8 mouse cellular contexts compared by ENCODE assay signal in the genomic region with DNA sequence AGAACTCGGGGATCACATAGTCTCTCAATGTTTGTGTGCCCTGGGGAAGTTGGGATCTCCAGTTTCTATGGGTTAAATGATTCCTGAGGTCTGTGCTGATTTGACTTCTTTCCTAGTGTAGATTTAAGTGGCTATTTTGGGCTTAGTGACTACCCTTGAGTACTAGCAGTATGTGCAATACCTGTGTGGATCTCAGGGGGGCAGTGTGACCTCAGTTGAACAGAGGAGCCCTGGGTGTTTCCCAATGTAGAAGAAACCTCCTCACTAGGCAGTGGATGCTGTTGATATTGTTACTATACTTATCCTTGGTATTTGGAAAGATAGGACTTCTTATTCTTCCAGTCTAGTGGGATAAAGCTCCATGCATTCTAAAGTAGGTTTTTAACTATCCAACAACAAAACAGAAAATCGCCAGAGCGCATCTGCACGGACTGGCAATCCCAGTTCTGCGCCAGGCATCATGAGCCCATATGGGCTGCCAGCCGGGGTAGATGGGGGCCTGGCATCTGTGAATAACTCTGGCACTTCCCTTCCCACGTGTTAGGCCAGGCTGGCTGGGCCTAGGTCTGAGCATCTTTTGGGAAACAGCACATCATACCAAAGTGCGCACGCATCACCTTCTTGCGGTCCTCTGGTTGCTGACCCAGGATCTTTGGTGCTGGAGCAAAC.
A peak's percentile ranks its signal among the peaks of the same experiment; 100 is the strongest.
DNase-seq lines count a peak whose midpoint lies in the region; ATAC-seq and TF ChIP-seq lines count a peak whose summit lies in the region.

No protein-coding gene starts in this region.

- no peaks in the 10 kb centered on the region; the same call in 1 of the 2 replicates for H3K4me1 ChIP-seq in heart, embryonic 10.5 days
- H3K4me1 ChIP-seq in MEL (ENCODE audit: control insufficient read depth in 1 of 2, insufficient read depth in 2 of 2, low read length in 2 of 2), result no peaks in the 10 kb centered on the region
- 0 out of 2 replicates have a peak, but pooled peaks cover 1% of the 10 kb centered on the region for H3K4me1 ChIP-seq in midbrain, embryonic 14.5 days (ENCODE audit: control insufficient read depth, insufficient read depth, low read length)

- no peaks in the 10 kb centered on the region for H3K9me3 ChIP-seq in heart, embryonic 10.5 days
- no peaks in the 10 kb centered on the region for H3K9me3 ChIP-seq in MEL (replicated peaks; ENCODE audit: insufficient read depth, low read length)
- no peaks in the 10 kb centered on the region for H3K9me3 ChIP-seq in midbrain, embryonic 14.5 days (ENCODE audit: control insufficient read depth, low read length)

- no peaks in the 10 kb centered on the region for H3K27me3 ChIP-seq in heart, embryonic 10.5 days (ENCODE audit: insufficient read depth, poor library complexity, severe bottlenecking)
- no peaks in the 10 kb centered on the region for H3K27me3 ChIP-seq in MEL (ENCODE audit: control insufficient read depth in 1 of 2, insufficient read depth in 2 of 2, low read length in 2 of 2)
- no peaks in the 10 kb centered on the region for H3K27me3 ChIP-seq in midbrain, embryonic 14.5 days (ENCODE audit: control insufficient read depth, insufficient read depth, low read length)

- H3K9ac ChIP-seq in MEL (ENCODE audit: control insufficient read depth, low read depth, low read length, poor library complexity, severe bottlenecking), result no peak overlapping the region
- H3K9ac ChIP-seq in midbrain, embryonic 14.5 days (replicated peaks; ENCODE audit: low read length), result no peak overlapping the region

- no peak for TF ChIP-seq EP300 in MEL (IDR thresholded peaks at IDR 0.05; ENCODE audit: low read depth in 1 of 2, low read length in 2 of 2)

- no peak for TF ChIP-seq POLR2A in MEL (IDR thresholded peaks at IDR 0.05; ENCODE audit: control insufficient read depth in 1 of 2, insufficient read depth in 1 of 2, low read depth in 1 of 2, low read length in 2 of 2, poor library complexity in 1 of 2)

- no peak overlapping the region for H3K4me2 ChIP-seq in midbrain, embryonic 14.5 days (ENCODE audit: low read length)

- H3K36me3 ChIP-seq in heart, embryonic 10.5 days, result peaks cover 3% of the 10 kb centered on the region; the same call in 1 of the 2 replicates
- H3K36me3 ChIP-seq in MEL (ENCODE audit: control insufficient read depth in 1 of 2, insufficient read depth in 2 of 2, low read length in 2 of 2), result no peaks in the 10 kb centered on the region
- no peaks in the 10 kb centered on the region for H3K36me3 ChIP-seq in midbrain, embryonic 14.5 days (ENCODE audit: control insufficient read depth, insufficient read depth, low read length)

- ATAC-seq in midbrain, embryonic 14.5 days (ENCODE audit: low FRiP score, low TSS enrichment), result no peak

- peak; percentile 21 for DNase-seq in heart, adult 8-10 months (ENCODE audit: low spot score)
- DNase-seq in heart, embryonic 10.5 days (ENCODE audit: low spot score), result no peak
- peak; percentile 67 for DNase-seq in 3T3-L1 (ENCODE audit: low read depth, low spot score)
- peak; percentile 69 for DNase-seq in MEL (ENCODE audit: low read depth, low spot score)
- DNase-seq in embryo, embryonic 11 days, result peak; percentile 36
- peak in 1 of 2 experiments; percentile 58 for DNase-seq in layer of hippocampus, adult 2 months (ENCODE audit: low spot score in 2 of 2)
- peak; percentile 65 to 69 for DNase-seq in right cerebral cortex, adult 2 months (ENCODE audit: low spot score in 2 of 2)
- no peak for DNase-seq in midbrain, embryonic 14.5 days

- peak; percentile 63 to 76 (median 65) for TF ChIP-seq CTCF in MEL (IDR thresholded peaks at IDR 0.05 in 2 of 3, conservative IDR thresholded peaks at IDR 0.05 in 1 of 3; ENCODE audit: control insufficient read depth in 1 of 3, insufficient read depth in 1 of 3, low read depth in 2 of 3, low read length in 3 of 3, poor library complexity in 1 of 3, severe bottlenecking in 1 of 3)
- peak; percentile 77 for TF ChIP-seq CTCF in layer of hippocampus, adult 2 months (conservative IDR thresholded peaks at IDR 0.05)

- WGBS in heart, embryonic 10.5 days, result 87% methylated on average over 10 of the region's 10 CpGs
- WGBS in midbrain, embryonic 14.5 days, result 88% methylated on average over 10 of the region's 10 CpGs

- H3K4me3 ChIP-seq in heart, embryonic 10.5 days, result no peak overlapping the region
- H3K4me3 ChIP-seq in MEL (ENCODE audit: control insufficient read depth in 1 of 2, insufficient read depth in 1 of 2, low read depth in 2 of 2, low read length in 2 of 2), result no peak overlapping the region
- H3K4me3 ChIP-seq in layer of hippocampus, adult 2 months, result no peak overlapping the region
- H3K4me3 ChIP-seq in midbrain, embryonic 14.5 days (replicated peaks; ENCODE audit: low read depth, low read length), result no peak overlapping the region

- H3K79me2 ChIP-seq in MEL (ENCODE audit: control insufficient read depth, insufficient read depth, low read length, poor library complexity), result no peaks in the 10 kb centered on the region

- H3K27ac ChIP-seq in heart, embryonic 10.5 days, result no peak overlapping the region
- H3K27ac ChIP-seq in MEL (ENCODE audit: control insufficient read depth, low read depth, low read length), result no peak overlapping the region
- H3K27ac ChIP-seq in layer of hippocampus, adult 2 months, result peak overlapping the region; percentile 23; the same call in 1 of the 2 replicates
- no peak overlapping the region for H3K27ac ChIP-seq in midbrain, embryonic 14.5 days (replicated peaks; ENCODE audit: low read depth, low read length)

- peak; percentile 65 for TF ChIP-seq RAD21 in MEL (IDR thresholded peaks at IDR 0.05; ENCODE audit: low read depth, low read length)

TF ChIP-seq in MEL, 35 proteins besides CTCF, POLR2A, EP300 and RAD21:
- TF ChIP-seq MAFK (IDR thresholded peaks at IDR 0.05; ENCODE audit: borderline replicate concordance, low read depth, low read length) (no peak), SMC3 (IDR thresholded peaks at IDR 0.05; ENCODE audit: low read depth, low read length) (peak; percentile 53)

Comparison
In these comparisons a context has a peak if more than half of its experiments do, and no peak if none do; other contexts are left out.
1. DNase-seq: peak in heart, adult 8-10 months (single experiment), 3T3-L1 (single experiment), MEL (single experiment), embryo, embryonic 11 days (single experiment) and right cerebral cortex, adult 2 months (2 of 2); none in heart, embryonic 10.5 days (single experiment) and midbrain, embryonic 14.5 days (single experiment).